Mouse (Mus musculus): ENCODE data around the gene Lrfn4. TPM values are rescaled to one million over a fixed set of nuclear protein-coding genes. Genes with fewer than 3 reads are reported as not detected.

Lrfn4 gene
- polyA plus RNA-seq, 1 experiment from 2014 or later = 4.6 TPM

DNA sequence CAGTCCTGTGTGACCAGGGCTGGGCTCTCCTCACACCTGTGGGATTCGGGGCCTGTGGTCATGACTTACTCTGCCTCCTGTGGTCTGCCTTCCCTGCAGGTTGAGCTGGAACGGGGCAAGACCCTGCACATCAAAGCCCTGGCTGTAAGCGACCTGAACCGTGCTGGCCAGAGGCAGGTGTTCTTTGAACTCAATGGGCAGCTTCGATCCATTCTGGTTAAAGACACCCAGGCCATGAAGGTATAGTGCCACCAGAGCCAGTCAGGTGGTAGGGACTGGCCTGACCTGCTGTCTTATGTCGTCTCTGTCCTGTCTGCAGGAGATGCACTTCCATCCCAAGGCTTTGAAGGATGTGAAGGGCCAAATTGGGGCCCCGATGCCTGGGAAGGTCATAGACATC is 5.3 kb upstream of the Lrfn4 start:
- H3K36me3 ChIP-seq (ENCODE audit: control insufficient read depth, insufficient read depth) = peaks cover 28% of the 10 kb centered on the region
- no peaks in the 10 kb centered on the region for H3K4me1 ChIP-seq (replicated peaks; ENCODE audit: control insufficient read depth, insufficient read depth, low read length)
- H3K27me3 ChIP-seq (replicated peaks; ENCODE audit: control insufficient read depth, insufficient read depth, low read length) = no peaks in the 10 kb centered on the region
- TF ChIP-seq CTCF (IDR thresholded peaks at IDR 0.05; ENCODE audit: low read depth) = no peak
- no peak overlapping the region for H3K27ac ChIP-seq (ENCODE audit: low read depth, low read length)
- no peak for ATAC-seq
- H3K9me3 ChIP-seq (ENCODE audit: control insufficient read depth) = no peaks in the 10 kb centered on the region
- H3K4me3 ChIP-seq (ENCODE audit: low read depth, low read length) = no peak overlapping the region
- no peak overlapping the region for H3K9ac ChIP-seq (ENCODE audit: low read depth, low read length)
- no peak overlapping the region for H3K4me2 ChIP-seq (replicated peaks; ENCODE audit: low read depth)
- WGBS = 82% methylated on average over 7 of the region's 7 CpGs

DNA sequence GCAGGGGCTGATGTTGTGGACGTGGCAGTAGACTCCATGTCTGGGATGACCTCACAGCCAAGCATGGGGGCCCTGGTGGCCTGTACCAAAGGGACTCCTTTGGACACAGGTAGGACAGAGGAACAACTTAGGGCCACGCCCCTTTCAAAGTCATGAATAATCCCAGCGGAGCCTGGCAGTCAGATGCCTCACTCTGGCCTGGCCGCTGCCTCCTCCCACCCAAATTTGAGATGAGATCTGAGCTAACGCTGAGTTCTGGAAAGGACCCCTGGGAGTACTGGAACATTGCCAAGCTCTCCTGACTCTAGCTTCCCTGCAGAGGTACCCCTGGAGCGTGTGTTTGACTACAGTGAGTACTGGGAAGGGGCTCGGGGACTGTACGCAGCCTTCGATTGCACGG is 4.0 kb upstream of the Lrfn4 start:
- Histone ChIP-seq H3K4me2 (replicated peaks; ENCODE audit: low read depth) (no peak overlapping the region), H3K9me3 (ENCODE audit: control insufficient read depth) (no peaks in the 10 kb centered on the region), H3K27ac (ENCODE audit: low read depth, low read length) (no peak overlapping the region), H3K9ac (ENCODE audit: low read depth, low read length) (no peak overlapping the region), H3K4me3 (ENCODE audit: low read depth, low read length) (no peak overlapping the region), H3K4me1 (replicated peaks; ENCODE audit: control insufficient read depth, insufficient read depth, low read length) (no peaks in the 10 kb centered on the region; the same call in 1 of the 2 replicates), H3K36me3 (ENCODE audit: control insufficient read depth, insufficient read depth) (peaks cover 28% of the 10 kb centered on the region), H3K27me3 (replicated peaks; ENCODE audit: control insufficient read depth, insufficient read depth, low read length) (no peaks in the 10 kb centered on the region)
- 81% methylated on average over 10 of the region's 10 CpGs for WGBS
- TF ChIP-seq CTCF (IDR thresholded peaks at IDR 0.05; ENCODE audit: low read depth) = no peak
- no peak for ATAC-seq

DNA sequence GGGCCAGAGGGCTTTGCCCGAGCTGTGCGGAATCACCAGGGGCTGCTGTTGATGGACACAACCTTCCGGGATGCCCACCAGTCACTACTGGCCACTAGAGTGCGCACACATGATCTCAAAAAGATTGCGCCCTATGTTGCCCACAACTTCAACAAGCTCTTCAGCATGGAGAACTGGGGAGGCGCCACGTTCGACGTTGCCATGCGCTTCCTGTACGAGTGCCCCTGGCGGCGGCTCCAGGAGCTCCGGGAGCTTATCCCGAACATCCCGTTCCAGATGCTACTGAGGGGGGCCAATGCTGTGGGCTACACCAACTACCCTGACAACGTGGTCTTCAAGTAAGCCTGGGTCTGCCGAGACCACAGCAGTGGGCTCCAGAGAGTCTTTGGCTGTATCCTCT is 2.7 kb upstream of the Lrfn4 start:
- Histone ChIP-seq H3K36me3 (ENCODE audit: control insufficient read depth, insufficient read depth) (peaks cover 32% of the 10 kb centered on the region), H3K9ac (ENCODE audit: low read depth, low read length) (no peak overlapping the region), H3K4me1 (replicated peaks; ENCODE audit: control insufficient read depth, insufficient read depth, low read length) (no peaks in the 10 kb centered on the region; the same call in 1 of the 2 replicates), H3K27ac (ENCODE audit: low read depth, low read length) (no peak overlapping the region), H3K4me2 (replicated peaks; ENCODE audit: low read depth) (no peak overlapping the region), H3K9me3 (ENCODE audit: control insufficient read depth) (no peaks in the 10 kb centered on the region), H3K27me3 (replicated peaks; ENCODE audit: control insufficient read depth, insufficient read depth, low read length) (no peaks in the 10 kb centered on the region), H3K4me3 (ENCODE audit: low read depth, low read length) (no peak overlapping the region)
- TF ChIP-seq CTCF (IDR thresholded peaks at IDR 0.05; ENCODE audit: low read depth) = peak; percentile 66
- WGBS = 41% methylated on average over 18 of the region's 18 CpGs
- no peak for ATAC-seq

DNA sequence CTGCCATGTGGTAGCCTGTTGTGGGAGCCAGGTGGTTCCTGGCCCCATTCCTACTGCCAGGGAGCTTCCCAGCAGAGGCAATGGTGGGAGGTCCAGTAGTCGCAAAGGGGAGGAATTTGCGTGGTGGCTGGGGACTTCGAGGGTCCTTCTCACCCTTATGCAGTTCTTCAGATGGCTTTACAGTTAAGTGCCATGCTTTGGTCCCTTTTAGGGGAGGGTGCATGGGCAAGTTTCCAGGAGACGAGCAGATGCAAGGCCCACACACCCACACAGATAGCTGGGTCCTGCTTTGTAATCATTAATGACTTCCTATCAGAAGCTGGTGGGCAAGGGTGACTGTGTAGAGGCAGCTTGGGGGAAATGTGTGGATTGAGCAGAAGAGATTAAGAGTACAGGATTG is 1.1 kb upstream of the Lrfn4 start:
- no peak overlapping the region for H3K4me2 ChIP-seq (replicated peaks; ENCODE audit: low read depth)

DNA sequence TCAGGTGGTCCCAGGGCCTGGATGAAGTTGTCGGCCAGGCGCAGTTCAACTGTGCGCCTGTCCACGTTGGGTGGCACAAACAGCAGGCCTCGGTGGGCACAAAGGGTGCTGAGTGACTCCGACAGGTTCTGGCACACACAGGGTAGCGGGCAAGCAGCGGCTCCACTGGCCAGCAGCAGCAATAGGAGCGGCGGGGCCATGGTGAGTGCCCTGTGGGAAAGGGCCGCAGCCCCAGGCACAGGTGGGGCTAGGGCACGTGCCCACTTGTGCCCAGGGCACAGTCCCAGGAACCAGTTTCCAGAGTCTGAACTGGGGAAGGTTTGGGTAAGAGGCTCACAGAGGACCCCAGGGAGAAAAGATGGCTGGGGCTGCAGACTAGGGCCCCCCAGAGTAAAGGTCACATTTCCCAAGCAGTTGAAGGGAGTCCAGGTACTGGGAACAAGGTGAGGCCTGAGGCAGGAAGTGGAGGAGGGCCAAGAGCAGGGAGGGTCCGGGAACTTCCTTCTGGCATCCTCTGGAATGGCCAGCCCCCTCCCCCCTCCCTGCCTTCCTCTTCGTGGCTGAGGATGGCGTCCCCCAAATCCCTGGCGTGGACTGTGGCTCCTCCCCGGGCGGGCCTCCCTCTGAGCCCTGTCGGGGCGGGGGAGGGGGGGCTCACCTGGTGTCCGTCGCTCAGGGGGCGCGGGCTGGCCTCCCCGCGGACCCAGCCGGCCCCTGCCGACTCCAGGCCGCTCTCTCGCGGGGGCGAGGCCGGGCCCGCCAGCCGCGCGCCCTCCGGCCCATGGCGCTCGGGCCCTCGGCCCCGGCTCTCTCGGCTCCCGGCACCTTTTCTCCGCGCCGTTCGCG is 939 bp downstream of the Lrfn4 start:
- Histone ChIP-seq H3K9ac (ENCODE audit: low read depth, low read length) (peak overlapping the region; percentile 69), H3K4me3 (ENCODE audit: low read depth, low read length) (peak overlapping the region; percentile 79), H3K9me3 (ENCODE audit: control insufficient read depth) (no peaks in the 10 kb centered on the region), H3K27me3 (replicated peaks; ENCODE audit: control insufficient read depth, insufficient read depth, low read length) (no peaks in the 10 kb centered on the region), H3K4me2 (replicated peaks; ENCODE audit: low read depth) (peak overlapping the region; percentile 98), H3K36me3 (ENCODE audit: control insufficient read depth, insufficient read depth) (peaks cover 25% of the 10 kb centered on the region; the same call in 1 of the 2 replicates), H3K4me1 (replicated peaks; ENCODE audit: control insufficient read depth, insufficient read depth, low read length) (peaks cover 3% of the 10 kb centered on the region; the same call in 1 of the 2 replicates), H3K27ac (ENCODE audit: low read depth, low read length) (peak overlapping the region; percentile 75)
- ATAC-seq = peak; percentile 51
- no peak for TF ChIP-seq CTCF (IDR thresholded peaks at IDR 0.05; ENCODE audit: low read depth)
- WGBS = 29% methylated on average over 30 of the region's 49 CpGs

More for the DNA sequence above, 1.1 kb upstream of the Lrfn4 start:
- Histone ChIP-seq H3K4me1 (replicated peaks; ENCODE audit: control insufficient read depth, insufficient read depth, low read length) (no peaks in the 10 kb centered on the region; the same call in 1 of the 2 replicates), H3K9me3 (ENCODE audit: control insufficient read depth) (no peaks in the 10 kb centered on the region), H3K4me3 (ENCODE audit: low read depth, low read length) (no peak overlapping the region), H3K27me3 (replicated peaks; ENCODE audit: control insufficient read depth, insufficient read depth, low read length) (no peaks in the 10 kb centered on the region), H3K27ac (ENCODE audit: low read depth, low read length) (no peak overlapping the region), H3K36me3 (ENCODE audit: control insufficient read depth, insufficient read depth) (peaks cover 33% of the 10 kb centered on the region), H3K9ac (ENCODE audit: low read depth, low read length) (no peak overlapping the region)
- no peak for TF ChIP-seq CTCF (IDR thresholded peaks at IDR 0.05; ENCODE audit: low read depth)
- WGBS = 35% methylated on average over 4 of the region's 4 CpGs
- ATAC-seq = no peak

DNA sequence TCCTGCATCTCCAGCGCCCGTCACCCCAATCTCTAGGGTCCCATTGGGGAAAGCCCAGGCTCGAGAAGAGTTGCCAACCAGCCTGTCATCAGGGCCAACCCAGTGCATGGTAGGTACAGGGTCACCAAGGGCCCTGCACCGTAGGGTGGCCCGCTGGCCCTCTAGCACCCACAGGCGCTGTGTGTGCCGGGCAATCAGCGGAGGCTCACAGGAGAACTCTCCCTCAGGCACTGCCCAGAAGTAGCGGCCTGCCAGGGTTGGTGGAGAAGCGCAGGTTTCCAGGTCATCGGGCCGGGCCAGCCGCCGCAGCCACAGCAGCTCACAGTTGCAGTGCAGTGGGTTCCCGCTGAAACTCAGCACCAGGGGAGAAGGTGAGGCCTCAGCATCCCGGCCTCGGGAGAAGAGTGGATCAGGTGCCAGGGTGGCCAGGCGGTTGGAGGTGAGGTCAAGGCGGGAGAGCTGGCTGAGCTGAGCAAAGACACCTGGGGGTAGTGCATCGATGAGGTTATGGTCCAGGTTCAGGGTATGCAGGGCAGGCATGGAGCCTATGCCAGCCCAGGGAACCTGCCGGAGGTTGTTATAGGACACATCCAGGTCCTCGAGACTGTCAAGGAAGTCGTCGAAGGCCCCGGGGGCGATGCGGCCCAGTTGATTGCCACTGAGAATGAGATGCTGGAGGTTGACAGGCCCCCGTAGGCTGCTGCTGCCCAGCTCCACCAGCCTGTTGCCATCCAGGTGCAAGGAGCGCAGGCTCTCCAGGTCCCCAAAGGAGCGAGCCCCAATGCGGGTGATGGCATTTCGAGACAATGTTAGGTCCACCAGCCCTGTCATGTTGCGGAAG is 1.8 kb downstream of the Lrfn4 start:
- Histone ChIP-seq H3K9me3 (ENCODE audit: control insufficient read depth) (no peaks in the 10 kb centered on the region), H3K27ac (ENCODE audit: low read depth, low read length) (0 out of 2 replicates have a peak overlapping the region, but pooled peaks have one; percentile 75)

More for the DNA sequence above, 1.8 kb downstream of the Lrfn4 start:
- Histone ChIP-seq H3K4me1 (replicated peaks; ENCODE audit: control insufficient read depth, insufficient read depth, low read length) (peaks cover 3% of the 10 kb centered on the region; the same call in 1 of the 2 replicates), H3K4me3 (ENCODE audit: low read depth, low read length) (peak overlapping the region; percentile 79), H3K36me3 (ENCODE audit: control insufficient read depth, insufficient read depth) (peaks cover 25% of the 10 kb centered on the region; the same call in 1 of the 2 replicates), H3K27me3 (replicated peaks; ENCODE audit: control insufficient read depth, insufficient read depth, low read length) (no peaks in the 10 kb centered on the region), H3K9ac (ENCODE audit: low read depth, low read length) (peak overlapping the region; percentile 69; the same call in 1 of the 2 replicates), H3K4me2 (replicated peaks; ENCODE audit: low read depth) (peak overlapping the region; percentile 98)
- WGBS = 84% methylated on average over 33 of the region's 33 CpGs
- no peak for ATAC-seq
- no peak for TF ChIP-seq CTCF (IDR thresholded peaks at IDR 0.05; ENCODE audit: low read depth)
